Mouse (Mus musculus): Measurements from ENCODE around the gene Myh3.
"Not testable (repeated sequence)": the region's sequence is repeated elsewhere in the genome, so short reads cannot be mapped to it uniquely, and the experiment has no call there.

Myh3 gene

DNA sequence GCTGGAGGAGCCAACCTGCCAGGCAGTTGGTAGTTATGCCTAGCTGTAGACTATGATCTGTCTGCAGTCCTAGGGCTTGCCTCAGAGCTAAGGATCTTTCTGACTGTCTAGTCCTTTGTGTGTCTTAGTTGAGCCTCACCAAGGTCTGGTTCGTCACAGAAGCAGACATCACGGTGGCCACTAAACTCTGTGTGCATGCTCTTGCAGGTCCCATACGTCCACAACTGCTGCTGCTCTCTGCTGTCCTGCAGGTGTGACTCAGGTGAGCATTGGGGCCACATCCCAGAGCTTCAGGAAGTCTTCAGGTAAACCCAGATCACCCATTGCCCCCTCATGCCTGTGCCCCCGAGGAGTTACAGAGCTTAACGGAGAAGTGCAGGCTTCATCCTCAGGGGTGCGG is 788 bp downstream of the Myh3 start:
- DNase-seq, result no peak

- no peak for DNase-seq
Observed at GRCm38 (mm10) chr11:67079740-67080139, 1.6 kb downstream of the Myh3 start.

DNA sequence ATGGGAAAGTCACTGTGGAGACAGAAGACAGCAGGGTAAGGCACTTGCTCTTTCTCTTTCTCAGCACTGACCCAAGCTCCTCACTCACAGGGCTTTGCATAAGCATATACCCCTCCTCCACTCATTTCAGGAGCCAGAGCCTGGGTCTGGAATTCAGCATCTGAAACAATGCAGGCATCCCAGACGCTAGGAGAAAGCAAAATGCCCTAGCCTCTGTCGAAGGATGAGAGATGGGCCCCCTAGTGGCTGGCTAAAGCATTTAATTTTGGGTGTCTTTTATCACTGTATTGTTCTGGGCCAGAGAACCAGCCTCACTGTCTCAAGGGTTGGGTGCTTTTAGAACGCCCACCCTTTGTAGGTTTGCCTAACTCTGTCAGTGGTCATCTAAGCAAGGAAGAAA is 2.1 kb downstream of the Myh3 start:
- peak in 1 of 2 experiments; percentile 44 for DNase-seq

DNA sequence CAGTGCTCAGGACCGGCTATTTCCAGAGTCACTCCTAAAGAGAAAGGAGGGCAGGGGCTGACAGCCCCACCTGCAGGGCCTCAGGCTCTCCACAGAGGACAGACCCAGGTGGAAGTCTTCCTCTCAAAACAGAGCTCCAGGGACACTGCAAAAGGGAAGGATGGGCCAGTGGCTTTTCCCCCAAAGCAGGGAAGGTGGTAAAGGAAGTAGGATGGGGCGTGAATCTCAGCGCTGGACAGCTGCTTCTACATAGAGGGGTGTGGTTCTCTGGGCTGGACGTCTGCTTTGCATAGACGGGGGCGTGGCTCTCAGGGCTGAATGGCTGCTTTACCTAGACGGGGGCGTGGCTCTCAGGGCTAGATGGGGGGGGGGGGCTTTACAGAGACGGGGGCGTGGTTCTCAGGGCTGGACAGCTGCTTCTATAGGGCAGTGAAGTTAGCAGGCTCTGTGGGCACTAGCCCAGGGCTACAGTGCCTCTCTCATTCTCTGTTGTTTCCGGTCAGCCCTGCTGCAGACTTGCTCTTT is 3.1 kb downstream of the Myh3 start:
- no peak for DNase-seq

GRCm38 (mm10) chr11:67082188-67082587 is 4.1 kb downstream of the Myh3 start:
- no peak for DNase-seq

DNA sequence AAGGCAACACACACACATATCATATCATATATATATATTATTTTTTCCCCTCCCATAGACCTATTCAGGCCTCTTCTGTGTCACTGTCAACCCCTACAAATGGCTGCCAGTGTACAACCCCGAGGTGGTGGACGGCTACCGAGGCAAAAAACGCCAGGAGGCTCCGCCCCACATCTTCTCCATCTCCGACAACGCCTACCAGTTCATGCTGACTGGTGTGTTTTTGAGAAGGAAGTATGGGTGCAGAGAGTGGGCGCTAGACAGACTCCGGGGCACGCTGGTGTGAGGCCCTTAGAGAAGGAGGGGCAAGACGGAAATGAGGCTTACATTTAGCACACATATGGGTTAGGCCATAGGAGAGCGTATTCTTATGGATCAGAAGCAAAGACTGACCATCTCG is 4.7 kb downstream of the Myh3 start:
- DNase-seq, result no peak

GRCm38 (mm10) chr11:67083239-67083638 is 5.1 kb downstream of the Myh3 start:
- no peak for DNase-seq

- no peak for DNase-seq
Observed at GRCm38 (mm10) chr11:67083712-67084340, 5.7 kb downstream of the Myh3 start.

GRCm38 (mm10) chr11:67085489-67085888 is 7.4 kb downstream of the Myh3 start:
- DNase-seq, result peak in 1 of 2 experiments; percentile 51

DNA sequence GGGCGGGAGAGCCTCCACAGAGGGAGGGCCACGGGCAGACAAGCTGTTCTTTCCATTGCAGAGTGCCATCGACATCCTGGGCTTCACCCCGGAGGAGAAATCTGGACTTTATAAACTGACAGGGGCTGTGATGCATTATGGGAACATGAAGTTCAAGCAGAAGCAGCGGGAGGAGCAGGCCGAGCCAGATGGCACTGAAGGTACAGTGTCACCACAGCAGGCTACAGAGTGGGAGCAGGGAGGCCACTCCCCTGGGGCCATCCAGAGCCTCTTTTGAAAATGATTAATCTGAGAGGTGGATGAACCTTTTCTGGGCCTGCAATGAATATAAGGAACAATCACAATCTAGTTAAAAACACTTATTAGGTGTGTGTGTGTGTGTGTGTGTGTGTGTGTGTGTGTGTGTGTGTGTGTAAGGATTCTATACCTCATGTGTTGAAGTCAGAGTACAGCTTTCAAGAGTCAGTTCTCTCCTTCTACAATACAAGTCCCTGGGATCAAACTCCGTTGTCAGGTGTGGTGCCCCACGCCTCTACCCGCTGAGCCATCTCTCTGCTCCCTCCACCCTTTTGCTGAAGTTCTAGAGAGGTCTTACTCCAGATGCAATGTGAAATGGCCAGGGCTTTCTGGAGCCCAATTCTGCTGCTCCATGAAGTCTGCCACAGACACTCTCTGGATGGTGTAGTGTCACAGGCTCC is 8.5 kb downstream of the Myh3 start:
- no peak for DNase-seq

DNA sequence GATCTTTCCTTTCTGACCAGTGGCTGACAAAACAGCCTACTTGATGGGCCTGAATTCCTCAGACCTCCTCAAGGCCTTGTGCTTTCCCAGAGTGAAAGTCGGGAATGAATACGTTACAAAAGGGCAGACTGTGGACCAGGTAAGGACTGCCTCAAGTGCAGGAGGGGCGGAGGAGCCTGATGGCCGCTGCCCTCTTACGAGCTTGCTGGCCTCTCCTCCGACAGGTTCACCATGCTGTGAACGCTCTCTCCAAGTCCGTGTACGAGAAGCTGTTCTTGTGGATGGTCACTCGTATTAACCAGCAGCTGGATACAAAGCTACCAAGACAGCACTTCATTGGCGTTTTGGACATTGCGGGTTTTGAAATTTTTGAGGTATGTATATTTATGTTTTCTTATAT is 9.1 kb downstream of the Myh3 start:
- no peak for DNase-seq

- DNase-seq, result not testable (repeated sequence)
Observed at GRCm38 (mm10) chr11:67092354-67092753, 14.3 kb downstream of the Myh3 start.

DNA sequence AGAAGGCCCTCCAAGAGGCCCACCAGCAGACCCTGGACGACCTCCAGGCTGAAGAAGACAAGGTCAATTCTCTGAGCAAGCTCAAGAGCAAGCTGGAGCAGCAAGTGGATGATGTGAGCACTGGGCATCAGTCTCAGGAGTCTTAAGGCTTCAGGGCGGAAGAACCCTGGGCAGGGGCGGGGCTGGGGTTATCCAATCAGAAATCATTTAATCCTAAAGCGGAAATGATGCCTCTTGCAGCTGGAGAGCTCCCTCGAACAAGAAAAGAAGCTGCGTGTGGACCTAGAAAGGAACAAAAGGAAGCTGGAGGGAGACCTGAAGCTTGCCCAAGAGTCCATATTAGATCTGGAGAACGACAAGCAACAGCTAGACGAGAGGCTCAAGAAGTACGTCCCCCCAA is 15.1 kb downstream of the Myh3 start:
- DNase-seq, result no peak

DNA sequence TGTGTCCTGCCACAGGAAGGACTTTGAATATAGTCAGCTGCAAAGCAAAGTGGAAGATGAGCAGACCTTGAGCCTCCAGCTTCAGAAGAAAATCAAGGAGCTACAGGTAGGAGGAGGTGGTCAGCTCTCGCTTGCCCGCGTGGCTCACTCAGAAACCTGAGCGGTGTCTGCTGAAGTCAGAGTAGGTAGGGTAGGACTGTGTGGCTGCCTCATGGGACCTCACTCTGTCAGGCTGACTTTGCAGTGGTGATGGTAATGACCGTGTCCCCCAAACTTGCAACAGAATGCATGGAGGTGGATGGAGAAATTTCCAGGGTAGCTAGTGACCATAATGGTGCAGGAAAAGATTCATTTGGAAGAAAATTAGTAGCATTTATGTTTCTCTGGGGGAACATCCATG is 15.6 kb downstream of the Myh3 start:
- DNase-seq, result no peak

DNA sequence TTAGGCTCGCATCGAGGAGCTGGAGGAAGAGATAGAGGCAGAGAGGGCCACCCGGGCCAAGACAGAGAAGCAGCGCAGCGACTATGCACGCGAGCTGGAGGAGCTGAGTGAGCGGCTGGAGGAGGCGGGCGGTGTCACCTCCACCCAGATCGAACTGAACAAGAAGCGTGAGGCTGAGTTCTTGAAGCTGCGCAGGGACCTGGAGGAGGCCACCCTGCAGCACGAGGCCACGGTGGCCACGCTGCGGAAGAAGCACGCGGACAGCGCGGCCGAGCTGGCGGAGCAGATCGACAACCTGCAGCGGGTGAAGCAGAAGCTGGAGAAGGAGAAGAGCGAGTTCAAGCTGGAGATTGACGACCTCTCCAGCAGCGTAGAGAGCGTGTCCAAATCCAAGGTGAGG is 16.4 kb downstream of the Myh3 start:
- no peak for DNase-seq

DNA sequence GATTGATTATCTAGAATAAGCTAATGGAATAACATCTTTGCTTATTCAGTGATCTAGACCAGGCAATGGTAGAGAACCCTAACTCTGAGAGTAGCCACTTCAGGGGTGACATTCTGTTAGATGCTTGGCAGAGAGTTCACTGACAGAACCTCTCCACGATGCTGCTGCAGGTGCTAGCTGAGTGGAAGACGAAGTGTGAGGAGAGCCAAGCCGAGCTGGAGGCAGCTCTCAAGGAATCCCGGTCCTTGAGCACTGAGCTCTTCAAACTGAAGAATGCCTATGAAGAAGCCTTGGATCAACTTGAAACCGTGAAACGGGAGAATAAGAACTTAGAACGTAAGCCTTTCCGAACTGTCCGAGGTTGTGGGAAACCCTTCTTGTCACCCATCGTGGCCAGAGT is 19.6 kb downstream of the Myh3 start:
- DNase-seq, result no peak

DNA sequence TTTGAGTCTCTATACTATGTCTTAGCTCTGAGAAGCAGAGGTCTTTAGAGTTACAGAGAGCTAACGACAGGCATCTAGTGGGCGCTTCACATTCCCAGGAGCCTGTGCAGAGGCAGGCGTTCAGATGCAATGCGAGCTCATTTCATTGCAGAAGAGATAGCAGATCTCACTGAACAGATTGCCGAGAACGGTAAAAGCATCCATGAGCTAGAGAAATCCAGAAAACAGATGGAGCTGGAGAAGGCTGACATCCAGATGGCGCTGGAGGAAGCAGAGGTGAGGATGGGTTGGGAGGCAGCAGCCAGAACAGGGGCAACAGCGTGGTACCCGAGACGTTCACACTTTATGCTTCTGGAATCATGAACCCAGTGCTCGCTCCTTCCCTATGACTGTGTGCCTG is 20.3 kb downstream of the Myh3 start:
- no peak for DNase-seq

DNA sequence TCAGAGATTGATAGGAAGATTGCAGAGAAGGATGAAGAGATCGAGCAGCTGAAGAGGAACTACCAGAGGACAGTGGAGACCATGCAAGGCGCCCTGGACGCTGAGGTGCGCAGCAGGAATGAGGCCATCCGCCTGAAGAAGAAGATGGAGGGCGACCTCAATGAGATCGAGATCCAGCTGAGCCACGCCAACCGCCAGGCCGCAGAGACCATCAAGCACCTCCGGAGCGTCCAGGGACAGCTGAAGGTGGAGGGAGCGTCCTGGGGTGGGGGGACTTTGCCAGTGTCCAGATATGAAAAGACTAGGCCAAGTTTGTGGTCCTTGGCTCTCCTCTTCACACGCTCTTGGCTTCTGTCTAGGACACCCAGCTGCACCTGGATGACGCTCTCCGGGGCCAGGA is 21.1 kb downstream of the Myh3 start:
- DNase-seq, result no peak

- DNase-seq, result no peak
Observed at GRCm38 (mm10) chr11:67100169-67100568, 22.1 kb downstream of the Myh3 start.

- DNase-seq, result peak in 1 of 2 experiments; percentile 47
Observed at GRCm38 (mm10) chr11:67101713-67102112, 23.6 kb downstream of the Myh3 start.

DNA sequence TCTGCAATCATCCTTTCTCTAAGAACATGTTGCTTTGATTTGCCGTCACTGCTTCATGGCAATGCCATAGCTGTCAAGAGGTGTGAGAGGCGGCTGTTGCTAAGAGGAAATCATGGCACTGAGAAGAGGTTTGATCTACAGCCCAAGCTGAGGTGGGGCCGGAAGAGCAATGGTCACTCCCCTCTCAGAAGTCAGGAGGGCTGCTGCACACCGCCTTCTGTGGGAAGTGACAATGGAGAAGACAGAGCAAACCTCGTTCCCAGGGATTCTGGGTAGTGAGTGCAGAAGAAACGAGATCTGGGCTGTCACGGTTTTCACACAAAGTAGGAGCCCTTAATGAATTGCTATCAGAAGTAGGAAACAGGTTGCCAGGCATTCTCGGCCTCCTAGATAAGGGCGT is 25.2 kb downstream of the Myh3 start:
- DNase-seq, result no peak

DNA sequence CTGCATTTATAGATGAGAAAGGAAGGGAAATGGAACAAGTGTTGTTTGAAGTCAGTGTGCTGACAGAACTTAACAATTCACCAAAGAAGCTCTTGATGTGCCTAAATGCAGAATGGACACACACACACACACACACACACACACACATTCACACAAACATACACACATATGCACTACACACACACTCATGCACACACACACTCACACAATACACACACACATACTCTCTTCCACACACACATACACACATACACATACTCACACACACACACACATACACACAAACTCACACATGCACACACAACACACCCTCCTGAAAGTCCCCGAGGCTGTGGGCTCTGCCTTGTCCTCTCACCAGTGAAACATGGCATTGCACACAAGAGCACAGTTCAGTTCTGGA is 26.1 kb downstream of the Myh3 start:
- DNase-seq, result no peak

- no peak for DNase-seq
Observed at GRCm38 (mm10) chr11:67104714-67105113, 26.6 kb downstream of the Myh3 start.

- no peak for DNase-seq
Observed at GRCm38 (mm10) chr11:67105689-67106088, 27.6 kb downstream of the Myh3 start.

- no peak for DNase-seq
Observed at GRCm38 (mm10) chr11:67106973-67107372, 28.9 kb downstream of the Myh3 start.
